Mouse (Mus musculus) layer of hippocampus, adult 2 months (tissue): ENCODE measurements at regions not wholly inside any gene's neighbourhood (a gene's known extent, or its start where the extent isn't known, plus 50 kb on each side); places are given as distances from the start of the nearest gene placed in this dataset.
"Not testable (repeated sequence)": the region's sequence is repeated elsewhere in the genome, so short reads cannot be mapped to it uniquely, and the experiment has no call there.

Experiments
- DNase-seq, 2 experiments: peaks; one replicate each; pipeline ENCODE4 v3.0.0; 2022; ENCODE audit warnings: low spot score in 2 of 2
- H3K27ac ChIP-seq: fragments of 200-600 bp; 2 replicates; pipeline ENCODE4 v1.8.1; 2022
- H3K4me3 ChIP-seq: fragments of 200-600 bp; 2 replicates; pipeline ENCODE4 v1.8.1; 2022; ENCODE audit warnings: mild to moderate bottlenecking
- CTCF ChIP-seq: fragments of 200-600 bp; conservative IDR thresholded peaks from 2 replicates; pipeline ENCODE4 v1.8.1; 2022; ENCODE audit warnings: antibody characterized with exemption, mild to moderate bottlenecking, moderate library complexity

DNA sequence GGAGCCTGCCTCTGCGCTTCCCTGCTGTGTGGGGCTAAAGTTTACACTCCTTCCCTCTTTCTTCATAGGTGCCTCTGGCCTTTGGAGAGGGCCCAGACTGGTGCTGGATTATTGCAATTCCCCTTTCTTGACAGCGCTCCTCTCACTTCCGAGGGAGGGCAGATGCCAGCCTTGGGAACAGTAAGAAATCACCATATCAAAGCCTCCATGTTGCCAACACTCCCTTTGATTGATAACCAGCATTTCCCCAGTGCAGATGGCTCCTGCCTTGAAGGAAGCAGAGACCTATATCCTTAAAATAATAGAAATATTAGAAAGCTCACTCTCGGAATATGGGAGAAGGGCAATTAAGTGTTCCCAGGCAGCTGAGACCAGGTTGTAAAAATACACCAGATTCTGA, 63.1 kb upstream of the Cep295 start:
- Histone ChIP-seq H3K4me3 (no peak overlapping the region), H3K27ac (no peak overlapping the region)
- no peak for DNase-seq
- TF ChIP-seq CTCF, result no peak

GRCm38 (mm10) chr9:15421864-15422263, 64.3 kb upstream of the Cep295 start:
- no peak for TF ChIP-seq CTCF
- Histone ChIP-seq H3K4me3 (no peak overlapping the region), H3K27ac (no peak overlapping the region)
- DNase-seq, result no peak

DNA sequence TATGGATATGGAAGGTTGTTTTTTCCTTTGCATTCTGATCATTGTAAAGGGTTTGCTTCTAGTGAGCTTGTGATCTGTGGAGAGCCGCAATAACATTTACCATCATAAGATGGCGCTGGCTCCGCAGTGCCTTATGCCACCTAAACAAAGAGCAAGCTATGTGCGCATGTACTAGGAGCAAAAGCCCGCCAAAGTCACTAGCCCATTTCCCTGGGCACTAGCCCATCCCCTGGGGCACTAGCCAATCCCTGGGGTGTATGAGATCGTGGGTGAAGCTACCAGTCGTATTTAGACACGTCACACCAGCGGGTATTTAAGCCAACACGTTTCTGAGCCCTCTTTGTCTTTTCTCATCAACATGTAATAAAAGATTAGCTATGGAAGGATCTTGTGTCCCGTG, 59.0 kb upstream of the Smco4 start:
- DNase-seq, result peak in 1 of 2 experiments; percentile 12
- not testable (repeated sequence) for H3K27ac ChIP-seq, H3K4me3 ChIP-seq
- peak; percentile 73 for TF ChIP-seq CTCF

GRCm38 (mm10) chr9:15439319-15439980, 53.8 kb upstream of the Smco4 start:
- DNase-seq, result no peak
- H3K4me3 ChIP-seq, result no peak overlapping the region
- no peak for TF ChIP-seq CTCF
- H3K27ac ChIP-seq, result no peak overlapping the region

- TF ChIP-seq CTCF, result no peak
- DNase-seq, result no peak
- Histone ChIP-seq H3K4me3 (no peak overlapping the region), H3K27ac (no peak overlapping the region)
Observed at GRCm38 (mm10) chr9:15442131-15442530, 51.1 kb upstream of the Smco4 start.
